Mouse (Mus musculus): ENCODE measurements at regions not wholly inside any gene's neighbourhood (a gene's known extent, or its start where the extent isn't known, plus 50 kb on each side); places are given as distances from the start of the nearest gene placed in this dataset.
"Not testable (repeated sequence)": the region's sequence is repeated elsewhere in the genome, so short reads cannot be mapped to it uniquely, and the experiment has no call there.

GRCm38 (mm10) chr17:10150403-10150689, 169.3 kb downstream of the Qk start:
- not testable (repeated sequence) for ATAC-seq (replicated peaks; ENCODE audit: low FRiP score); H3K27ac ChIP-seq; H3K4me1 ChIP-seq; H3K9me3 ChIP-seq (replicated peaks); H3K9ac ChIP-seq; H3K4me2 ChIP-seq; H3K4me3 ChIP-seq (replicated peaks); H3K27me3 ChIP-seq; H3K36me3 ChIP-seq
- 61% methylated on average over 2 of the region's 2 CpGs for WGBS

DNA sequence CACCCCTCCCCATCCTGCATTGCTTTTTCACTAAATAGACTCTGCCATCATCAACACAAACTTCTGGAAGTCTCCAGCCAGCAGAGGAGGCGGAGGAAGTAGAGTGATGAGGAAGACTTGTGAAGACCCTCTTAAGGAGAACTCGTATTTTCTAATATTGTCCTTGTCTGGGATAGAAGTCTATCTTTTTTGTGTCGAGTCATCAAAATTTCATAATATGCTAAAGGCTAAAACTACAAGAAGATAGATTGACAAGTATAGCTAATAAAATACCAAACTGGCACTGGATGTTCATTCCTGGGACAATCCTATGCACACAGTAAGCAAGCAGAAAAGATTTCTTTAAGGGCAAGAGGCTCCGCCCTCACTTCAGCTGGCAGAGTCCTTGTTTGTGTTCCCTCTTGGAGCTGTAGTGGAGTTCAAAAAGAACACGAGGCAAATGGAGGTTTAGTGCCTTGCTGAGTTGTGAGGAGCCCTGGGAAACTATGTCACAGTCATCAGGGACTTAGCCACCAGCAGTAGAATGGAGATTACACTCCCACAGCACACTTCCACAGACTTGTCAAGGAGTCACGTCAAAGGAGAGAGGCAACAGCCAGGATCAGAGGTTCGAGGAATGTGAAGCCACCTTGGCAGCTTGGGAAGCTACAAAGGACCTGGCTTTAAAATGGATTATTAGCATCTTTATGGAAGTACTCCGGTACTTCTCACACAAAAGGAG, 169.8 kb downstream of the Qk start:
- no peaks in the 10 kb centered on the region for H3K27me3 ChIP-seq
- WGBS, result 69% methylated on average over 8 of the region's 8 CpGs
- ATAC-seq (replicated peaks; ENCODE audit: low FRiP score), result no peak

GRCm38 (mm10) chr17:10147106-10147505, 172.5 kb downstream of the Qk start:
- no peaks in the 10 kb centered on the region for H3K36me3 ChIP-seq
- H3K27ac ChIP-seq, result no peak overlapping the region
- no peak overlapping the region for H3K9ac ChIP-seq
- no peak overlapping the region for H3K4me2 ChIP-seq
- H3K27me3 ChIP-seq, result no peaks in the 10 kb centered on the region
- no peak overlapping the region for H3K4me3 ChIP-seq (replicated peaks)
- H3K9me3 ChIP-seq (replicated peaks), result no peaks in the 10 kb centered on the region
- H3K4me1 ChIP-seq, result no peaks in the 10 kb centered on the region
- 73% methylated on average over 8 of the region's 8 CpGs for WGBS
- ATAC-seq (replicated peaks; ENCODE audit: low FRiP score), result no peak

More for the DNA sequence above, 169.8 kb downstream of the Qk start:
- Histone ChIP-seq H3K9me3 (replicated peaks) (no peaks in the 10 kb centered on the region), H3K4me2 (no peak overlapping the region), H3K27ac (no peak overlapping the region), H3K36me3 (no peaks in the 10 kb centered on the region), H3K4me1 (0 out of 2 replicates have a peak, but pooled peaks cover 2% of the 10 kb centered on the region), H3K9ac (no peak overlapping the region), H3K4me3 (replicated peaks) (no peak overlapping the region)

- 80% methylated on average over 3 of the region's 3 CpGs for WGBS
- H3K36me3 ChIP-seq, result no peaks in the 10 kb centered on the region
Observed at GRCm38 (mm10) chr17:10146576-10146975, 173.1 kb downstream of the Qk start.

GRCm38 (mm10) chr17:10138847-10139246, 180.8 kb downstream of the Qk start:
- no peaks in the 10 kb centered on the region for H3K9me3 ChIP-seq (replicated peaks)
- 44% methylated on average over 3 of the region's 3 CpGs for WGBS
- H3K9ac ChIP-seq, result no peak overlapping the region
- no peaks in the 10 kb centered on the region for H3K27me3 ChIP-seq
- H3K4me3 ChIP-seq (replicated peaks), result no peak overlapping the region
- H3K4me2 ChIP-seq, result no peak overlapping the region
- ATAC-seq (replicated peaks; ENCODE audit: low FRiP score), result no peak
- H3K4me1 ChIP-seq, result 0 out of 2 replicates have a peak, but pooled peaks cover 3% of the 10 kb centered on the region
- H3K36me3 ChIP-seq, result no peaks in the 10 kb centered on the region
- no peak overlapping the region for H3K27ac ChIP-seq

More at GRCm38 (mm10) chr17:10146576-10146975, 173.1 kb downstream of the Qk start:
- Histone ChIP-seq H3K4me1 (no peaks in the 10 kb centered on the region), H3K9ac (no peak overlapping the region), H3K27ac (no peak overlapping the region), H3K4me2 (no peak overlapping the region), H3K9me3 (replicated peaks) (no peaks in the 10 kb centered on the region), H3K27me3 (no peaks in the 10 kb centered on the region), H3K4me3 (replicated peaks) (no peak overlapping the region)
- ATAC-seq (replicated peaks; ENCODE audit: low FRiP score), result no peak

- ATAC-seq (replicated peaks; ENCODE audit: low FRiP score), result no peak
- no peaks in the 10 kb centered on the region for H3K36me3 ChIP-seq
- 59% methylated on average over 4 of the region's 4 CpGs for WGBS
Observed at GRCm38 (mm10) chr17:10138374-10138773, 181.3 kb downstream of the Qk start.

DNA sequence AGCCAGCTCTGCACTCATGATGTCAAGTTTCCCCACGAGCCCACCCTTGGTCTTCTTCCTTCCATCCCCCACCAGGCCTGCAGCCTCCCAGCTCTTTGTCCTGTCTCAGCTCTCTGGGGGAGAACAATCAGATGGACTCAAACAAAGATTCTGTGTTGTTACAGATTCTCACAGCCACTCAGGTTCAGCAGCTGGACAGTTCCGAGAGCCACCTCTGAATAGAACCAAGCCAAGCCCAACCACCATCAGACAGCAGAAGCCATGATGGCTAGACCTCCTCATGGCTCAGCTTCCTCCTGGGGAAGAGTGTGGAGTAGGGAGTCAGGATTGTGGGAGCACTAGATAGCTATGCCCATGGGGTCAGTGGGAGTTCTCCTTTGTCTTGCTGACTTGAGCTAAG, 184.5 kb downstream of the Qk start:
- no peak overlapping the region for H3K4me3 ChIP-seq (replicated peaks)
- H3K4me1 ChIP-seq, result 0 out of 2 replicates have a peak, but pooled peaks cover 3% of the 10 kb centered on the region
- H3K36me3 ChIP-seq, result no peaks in the 10 kb centered on the region
- no peak overlapping the region for H3K27ac ChIP-seq
- no peak for ATAC-seq (replicated peaks; ENCODE audit: low FRiP score)
- H3K9me3 ChIP-seq (replicated peaks), result no peaks in the 10 kb centered on the region
- H3K9ac ChIP-seq, result no peak overlapping the region
- H3K4me2 ChIP-seq, result no peak overlapping the region
- WGBS, result 56% methylated on average over 2 of the region's 2 CpGs
- no peaks in the 10 kb centered on the region for H3K27me3 ChIP-seq

More at GRCm38 (mm10) chr17:10138374-10138773, 181.3 kb downstream of the Qk start:
- no peak overlapping the region for H3K27ac ChIP-seq
- no peaks in the 10 kb centered on the region for H3K27me3 ChIP-seq
- no peak overlapping the region for H3K4me2 ChIP-seq
- H3K9ac ChIP-seq, result no peak overlapping the region
- H3K4me3 ChIP-seq (replicated peaks), result no peak overlapping the region
- H3K9me3 ChIP-seq (replicated peaks), result no peaks in the 10 kb centered on the region
- 0 out of 2 replicates have a peak, but pooled peaks cover 3% of the 10 kb centered on the region for H3K4me1 ChIP-seq

DNA sequence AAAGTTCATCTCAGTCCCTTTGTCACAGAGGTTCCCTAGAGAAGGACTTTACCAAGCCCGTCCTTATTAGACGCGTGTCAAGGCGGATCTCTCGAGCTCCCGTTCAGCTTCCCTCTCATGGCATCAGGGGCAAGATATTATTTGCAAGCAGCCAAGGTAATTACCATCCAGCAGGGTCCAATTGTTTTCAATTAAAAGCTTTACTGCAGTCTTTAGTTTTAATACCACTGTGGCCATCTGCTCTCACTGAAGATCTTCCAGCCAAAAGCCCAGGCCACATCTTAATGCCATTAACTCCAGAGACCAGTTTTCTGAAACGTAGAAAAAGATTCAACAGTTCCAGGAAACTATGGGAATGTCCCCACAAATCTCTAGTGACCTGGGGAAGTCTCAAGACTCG, 191.1 kb downstream of the Qk start:
- Histone ChIP-seq H3K27me3 (no peaks in the 10 kb centered on the region), H3K9me3 (replicated peaks) (no peaks in the 10 kb centered on the region), H3K4me1 (no peaks in the 10 kb centered on the region), H3K27ac (no peak overlapping the region), H3K4me2 (no peak overlapping the region), H3K36me3 (no peaks in the 10 kb centered on the region), H3K9ac (no peak overlapping the region), H3K4me3 (replicated peaks) (no peak overlapping the region)
- WGBS, result 70% methylated on average over 8 of the region's 8 CpGs
- no peak for ATAC-seq (replicated peaks; ENCODE audit: low FRiP score)

GRCm38 (mm10) chr17:10122411-10122810, 197.2 kb downstream of the Qk start:
- H3K4me2 ChIP-seq, result no peak overlapping the region
- WGBS, result 38% methylated on average over 3 of the region's 3 CpGs
- no peak overlapping the region for H3K9ac ChIP-seq
- H3K9me3 ChIP-seq (replicated peaks), result no peaks in the 10 kb centered on the region
- no peaks in the 10 kb centered on the region for H3K4me1 ChIP-seq
- no peak for ATAC-seq (replicated peaks; ENCODE audit: low FRiP score)
- H3K4me3 ChIP-seq (replicated peaks), result no peak overlapping the region
- H3K27ac ChIP-seq, result no peak overlapping the region
- no peaks in the 10 kb centered on the region for H3K27me3 ChIP-seq
- H3K36me3 ChIP-seq, result no peaks in the 10 kb centered on the region

DNA sequence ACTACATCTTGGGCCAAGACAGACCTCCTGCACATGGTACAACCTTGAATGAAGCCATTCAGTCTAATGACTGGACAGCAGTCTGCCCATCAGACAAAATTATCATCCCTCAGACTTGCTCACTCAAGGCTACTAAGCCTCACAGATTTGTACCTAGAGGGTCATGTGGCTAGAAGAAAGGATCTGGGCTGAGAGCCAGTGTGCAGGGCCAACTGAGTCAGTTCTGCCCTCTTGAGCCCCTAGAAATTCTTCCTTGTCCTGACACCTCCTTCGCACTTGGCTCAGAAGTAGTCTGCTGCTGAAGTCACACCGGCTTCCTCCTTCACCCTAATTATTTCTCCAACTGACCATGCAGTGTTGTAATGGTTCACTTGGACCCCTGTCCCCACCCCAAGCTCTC, 207.5 kb downstream of the Qk start:
- no peak for ATAC-seq (replicated peaks; ENCODE audit: low FRiP score)
- H3K4me3 ChIP-seq (replicated peaks), result no peak overlapping the region
- no peaks in the 10 kb centered on the region for H3K36me3 ChIP-seq
- no peaks in the 10 kb centered on the region for H3K4me1 ChIP-seq
- no peaks in the 10 kb centered on the region for H3K9me3 ChIP-seq (replicated peaks)
- WGBS, result 77% methylated on average over 2 of the region's 2 CpGs
- H3K27me3 ChIP-seq, result no peaks in the 10 kb centered on the region
- no peak overlapping the region for H3K9ac ChIP-seq
- H3K4me2 ChIP-seq, result no peak overlapping the region
- H3K27ac ChIP-seq, result no peak overlapping the region

- Histone ChIP-seq H3K36me3 (no peaks in the 10 kb centered on the region), H3K4me2 (no peak overlapping the region), H3K9me3 (replicated peaks) (no peaks in the 10 kb centered on the region), H3K27ac (no peak overlapping the region), H3K9ac (no peak overlapping the region), H3K4me1 (no peaks in the 10 kb centered on the region), H3K27me3 (no peaks in the 10 kb centered on the region), H3K4me3 (replicated peaks) (no peak overlapping the region)
- no peak for ATAC-seq (replicated peaks; ENCODE audit: low FRiP score)
Observed at GRCm38 (mm10) chr17:10110375-10110675, 209.3 kb downstream of the Qk start.

DNA sequence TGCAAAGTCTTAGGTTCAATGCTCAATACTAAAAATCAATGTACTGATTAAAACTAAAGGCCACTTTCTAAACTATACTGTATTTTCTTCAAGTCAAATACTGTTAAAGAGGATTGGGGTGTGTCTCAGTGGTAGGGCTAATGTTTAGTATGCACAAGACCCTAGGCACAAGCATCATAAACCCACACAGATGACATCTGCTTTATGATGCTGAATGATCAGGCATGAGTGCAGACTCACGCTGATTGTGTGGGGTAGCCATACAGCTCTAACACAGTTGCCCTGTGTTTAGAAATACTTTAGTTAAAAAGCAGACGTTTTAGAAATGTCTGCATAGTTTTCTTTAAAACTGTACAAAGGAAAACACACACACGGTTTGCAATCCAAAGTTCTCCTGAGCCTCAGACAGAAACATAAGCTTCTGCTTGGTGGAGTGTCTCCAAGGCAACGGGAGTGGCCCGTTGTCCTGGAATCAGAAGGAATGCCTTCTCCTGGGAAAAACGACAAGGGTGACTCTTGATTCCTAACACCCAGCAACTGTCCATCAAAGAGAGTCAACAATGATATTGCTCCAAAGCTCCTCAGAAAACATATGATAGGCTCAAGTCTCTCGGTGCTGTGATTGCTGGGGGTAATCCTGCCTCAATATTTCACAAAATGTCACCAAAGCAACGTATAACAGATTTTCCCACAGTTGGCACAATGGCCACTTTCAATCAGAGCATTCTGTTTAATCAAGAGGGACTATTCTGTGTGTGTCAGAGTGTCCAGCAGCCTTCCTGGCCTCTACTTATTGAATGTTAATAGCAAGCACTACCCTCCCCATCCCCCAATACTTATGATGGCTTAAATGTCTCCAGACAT, 209.9 kb downstream of the Qk start:
- H3K36me3 ChIP-seq, result no peaks in the 10 kb centered on the region
- no peak for ATAC-seq (replicated peaks; ENCODE audit: low FRiP score)
- H3K9me3 ChIP-seq (replicated peaks), result no peaks in the 10 kb centered on the region
- no peak overlapping the region for H3K9ac ChIP-seq
- no peak overlapping the region for H3K27ac ChIP-seq
- H3K4me2 ChIP-seq, result no peak overlapping the region
- H3K4me3 ChIP-seq (replicated peaks), result no peak overlapping the region
- no peaks in the 10 kb centered on the region for H3K4me1 ChIP-seq
- no peaks in the 10 kb centered on the region for H3K27me3 ChIP-seq
- WGBS, result 62% methylated on average over 8 of the region's 8 CpGs

Measured in kidney, embryonic 15.5 days (tissue).